Mouse (Mus musculus): ENCODE data around the gene Gas7.
A peak's percentile ranks its signal among the peaks of the same experiment; 100 is the strongest.

The Gas7 gene

DNA sequence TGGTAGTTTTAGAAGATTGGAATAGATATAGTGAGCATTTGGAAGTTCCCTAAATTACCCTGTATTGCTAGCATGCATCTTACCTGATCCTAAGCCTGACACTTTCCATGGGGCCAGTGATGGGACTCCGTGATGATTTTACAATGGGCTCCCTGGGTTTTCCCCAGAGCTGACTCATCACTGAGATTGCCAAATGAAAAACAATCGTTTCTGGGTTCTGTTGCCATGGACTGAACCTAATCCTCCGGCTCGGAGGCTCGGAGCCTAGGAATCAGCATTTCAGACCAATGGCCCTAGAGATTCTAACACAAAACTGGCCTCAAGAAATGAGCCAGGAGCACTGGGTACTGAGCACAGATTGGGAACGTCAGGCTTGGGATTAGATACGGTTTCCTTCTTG is 167.1 kb downstream of the Gas7 start:
- no peak for DNase-seq (ENCODE audit: low spot score in 2 of 2)

- DNase-seq (ENCODE audit: low spot score in 2 of 2) = no peak
Observed at GRCm38 (mm10) chr11:67627179-67627578, 171.9 kb downstream of the Gas7 start.

GRCm38 (mm10) chr11:67628522-67628921 is 173.3 kb downstream of the Gas7 start:
- no peak for DNase-seq (ENCODE audit: low spot score in 2 of 2)

- no peak for DNase-seq (ENCODE audit: low spot score in 2 of 2)
Observed at GRCm38 (mm10) chr11:67632906-67633305, 177.7 kb downstream of the Gas7 start.

DNA sequence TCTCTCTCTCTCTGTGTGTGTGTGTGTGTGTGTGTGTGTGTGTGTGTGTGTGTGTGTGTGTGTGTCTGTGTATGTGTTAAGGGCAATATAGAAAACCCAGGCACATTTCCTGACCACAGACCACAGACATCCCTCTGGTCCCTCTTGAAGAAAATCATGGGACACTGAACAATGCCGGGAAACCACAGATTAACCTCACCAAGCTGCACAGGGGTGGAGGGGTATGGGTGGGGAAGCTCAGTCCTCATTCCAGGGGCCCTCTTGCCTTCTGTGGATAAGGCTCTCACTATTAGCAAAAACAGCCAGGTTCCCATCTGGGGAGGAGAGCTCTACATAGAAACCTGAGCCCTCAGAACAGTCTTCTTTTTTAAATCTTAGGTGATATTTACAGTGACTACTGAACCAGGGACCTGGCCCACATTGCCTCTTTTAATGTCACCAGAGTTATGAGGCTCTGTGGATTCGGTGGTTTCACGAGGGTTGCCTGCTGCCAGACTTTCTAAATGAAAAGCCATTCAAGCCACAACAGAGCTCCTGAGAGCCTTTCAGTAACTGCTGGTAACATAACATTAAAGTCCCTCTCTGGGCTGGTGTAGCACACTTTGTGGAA is 178.5 kb downstream of the Gas7 start:
- DNase-seq (ENCODE audit: low spot score in 2 of 2) = no peak

DNA sequence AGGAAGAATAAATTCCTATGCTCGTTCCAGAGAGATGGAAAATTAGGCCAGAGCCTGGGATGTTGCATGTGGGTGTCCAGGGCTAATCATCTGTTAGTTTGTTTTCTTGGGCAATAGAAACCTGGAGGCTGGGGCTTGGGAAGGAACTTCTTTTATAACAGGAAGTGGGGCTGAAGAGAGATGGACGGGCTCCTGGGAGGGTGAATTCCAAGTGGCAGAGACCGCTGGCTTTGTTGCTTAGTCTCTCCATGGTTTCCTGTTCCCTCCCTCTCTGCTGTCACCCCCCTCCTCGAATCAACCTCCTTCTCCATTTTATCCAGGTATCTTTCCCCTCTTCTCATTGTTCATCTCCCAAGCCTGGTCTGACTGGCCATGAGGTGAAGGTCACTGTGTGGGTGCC is 181.0 kb downstream of the Gas7 start:
- DNase-seq (ENCODE audit: low spot score in 2 of 2) = no peak

DNA sequence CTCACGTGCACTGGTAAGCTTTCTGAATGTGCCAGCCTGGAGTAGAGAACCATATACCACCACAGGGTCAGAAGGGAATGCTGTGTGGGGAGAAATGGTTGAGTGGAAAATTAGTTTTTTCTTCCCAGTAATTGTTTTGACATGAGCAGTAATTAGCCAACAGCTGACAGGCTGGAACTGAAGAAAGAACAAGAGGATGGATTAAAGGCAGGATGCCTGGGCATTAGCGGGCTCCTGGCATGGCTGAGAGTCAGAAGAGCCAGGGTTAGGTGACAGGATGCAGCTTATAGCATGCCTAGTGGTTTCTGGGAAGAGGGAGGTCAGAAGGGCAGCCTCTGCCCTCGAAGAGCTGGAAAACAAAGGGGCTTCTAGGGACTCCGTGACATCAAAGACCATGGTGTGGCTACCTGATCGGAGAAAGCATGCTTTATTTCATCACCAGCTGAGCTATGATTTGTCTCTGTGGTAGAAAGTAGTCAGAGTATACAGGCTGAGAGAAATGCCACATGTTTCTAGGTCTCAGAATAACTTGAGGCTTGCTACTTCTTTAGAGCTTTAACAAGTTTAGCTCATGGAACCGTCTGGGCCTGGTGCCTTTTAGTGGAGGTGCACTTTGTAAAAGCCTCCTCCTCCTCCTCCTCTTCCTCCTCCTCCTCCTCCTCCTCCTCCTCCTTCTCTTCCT is 181.8 kb downstream of the Gas7 start:
- DNase-seq (ENCODE audit: low spot score in 2 of 2) = no peak

- DNase-seq (ENCODE audit: low spot score in 2 of 2) = no peak
Observed at GRCm38 (mm10) chr11:67638401-67638800, 183.2 kb downstream of the Gas7 start.

GRCm38 (mm10) chr11:67640299-67640698 is 185.1 kb downstream of the Gas7 start:
- DNase-seq (ENCODE audit: low spot score in 2 of 2) = no peak

GRCm38 (mm10) chr11:67642421-67642820 is 187.2 kb downstream of the Gas7 start:
- DNase-seq (ENCODE audit: low spot score in 2 of 2) = no peak

DNA sequence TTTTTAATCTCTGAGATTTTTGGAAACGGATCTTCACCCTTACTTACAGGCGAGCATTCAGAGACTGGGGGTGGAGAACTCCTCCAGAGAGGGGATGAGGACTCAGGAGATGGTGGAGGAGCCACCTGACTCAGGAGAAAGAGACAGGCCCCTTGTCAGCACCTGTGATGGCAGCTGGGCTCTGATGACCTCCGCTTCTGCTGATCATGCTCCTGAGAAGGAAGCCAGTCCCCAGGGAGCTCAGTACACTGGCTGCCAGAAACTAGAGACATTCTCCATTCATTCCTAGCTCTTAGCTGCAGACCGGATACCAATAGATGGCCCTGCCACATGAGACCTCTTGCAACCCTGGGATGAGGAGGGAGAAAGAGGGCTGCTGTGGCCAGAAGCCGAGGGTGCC is 187.6 kb downstream of the Gas7 start:
- DNase-seq (ENCODE audit: low spot score in 2 of 2) = no peak

- DNase-seq (ENCODE audit: low spot score in 2 of 2) = no peak
Observed at GRCm38 (mm10) chr11:67643465-67643864, 188.2 kb downstream of the Gas7 start.

DNA sequence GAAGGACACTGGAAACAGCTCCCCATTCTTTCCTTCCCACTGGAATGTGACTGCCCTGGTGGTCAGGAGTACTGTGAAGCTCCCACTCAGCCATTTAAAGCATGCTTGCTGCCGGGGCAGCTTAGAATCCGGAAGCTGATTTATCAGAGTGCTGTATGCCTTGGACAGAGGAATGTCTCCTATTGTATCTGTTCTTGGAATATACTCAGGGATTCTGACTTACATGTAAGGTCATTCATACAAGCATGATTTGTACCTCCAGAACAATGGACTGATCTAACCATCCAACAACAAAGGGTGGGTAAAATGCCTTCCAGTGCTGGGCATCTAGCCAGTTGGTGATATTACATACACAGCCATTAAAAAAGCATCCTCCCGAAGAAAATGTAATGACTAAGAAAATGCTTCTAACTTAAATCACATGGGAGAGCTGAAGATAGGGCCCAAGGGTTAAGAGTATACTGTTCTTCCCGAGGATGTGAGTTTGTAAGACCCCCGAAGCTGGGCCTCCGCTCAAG is 189.5 kb downstream of the Gas7 start:
- no peak for DNase-seq (ENCODE audit: low spot score in 2 of 2)

DNA sequence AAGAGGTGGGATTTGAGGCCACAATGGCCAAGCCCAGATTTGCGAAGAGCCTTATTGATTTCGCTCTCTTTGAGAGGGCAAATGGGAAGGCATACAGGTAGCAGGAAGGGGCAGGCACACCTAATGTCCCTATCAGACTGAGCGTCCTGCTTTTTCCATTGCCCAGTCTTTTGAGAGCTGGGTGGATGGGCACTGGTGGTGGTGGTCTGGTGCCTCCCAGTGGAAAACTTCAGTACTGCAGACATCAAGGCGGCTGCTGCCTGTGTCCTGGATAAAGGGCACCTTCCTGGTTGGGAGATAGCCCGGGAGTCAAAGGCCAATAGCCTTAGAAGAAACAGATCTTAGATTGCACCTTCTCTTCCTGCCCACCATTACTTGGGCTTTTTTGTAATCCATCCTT is 192.5 kb downstream of the Gas7 start:
- DNase-seq (ENCODE audit: low spot score in 2 of 2) = peak in 1 of 2 experiments; percentile 68

DNA sequence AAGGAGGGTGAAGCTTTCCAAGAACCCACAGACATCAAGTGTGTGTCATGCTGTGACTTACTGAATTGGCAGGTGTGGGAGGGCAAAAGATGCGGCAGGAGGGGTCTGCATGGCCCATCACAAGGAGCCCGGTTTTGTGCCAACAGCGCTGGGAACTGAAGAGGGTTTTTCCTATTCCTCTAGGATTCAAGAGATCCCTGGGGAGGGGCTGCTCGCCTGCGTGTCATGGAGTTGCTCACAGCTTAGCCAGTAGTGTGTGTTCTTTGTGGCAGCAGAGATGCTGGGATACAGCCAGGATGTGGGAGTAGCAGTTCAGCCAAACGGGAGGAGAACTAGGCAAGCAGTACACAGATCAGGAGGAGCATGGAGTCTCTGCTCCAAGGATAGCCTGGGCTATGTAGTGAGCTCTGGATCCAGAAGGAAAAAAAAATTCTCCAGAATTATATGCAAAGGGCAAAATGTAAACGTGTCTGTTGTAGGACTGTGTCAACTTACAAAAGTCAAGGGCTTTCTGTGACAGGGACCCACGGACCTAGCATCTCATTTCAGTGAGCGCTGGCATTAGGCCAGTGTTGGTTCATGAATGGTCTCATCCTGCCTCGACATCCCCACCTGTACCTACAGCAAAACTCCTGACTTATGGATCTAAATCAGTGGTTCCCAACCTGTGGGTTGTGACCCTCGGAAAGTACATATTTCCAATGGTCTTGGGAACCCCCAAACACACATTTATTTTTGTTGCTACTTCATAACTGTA is 193.6 kb downstream of the Gas7 start:
- DNase-seq (ENCODE audit: low spot score in 2 of 2) = peak in 1 of 2 experiments; percentile 37

GRCm38 (mm10) chr11:67649971-67650707 is 194.9 kb downstream of the Gas7 start:
- DNase-seq (ENCODE audit: low spot score in 2 of 2) = no peak

GRCm38 (mm10) chr11:67651731-67652130 is 196.5 kb downstream of the Gas7 start:
- no peak for DNase-seq (ENCODE audit: low spot score in 2 of 2)

- peak in 1 of 2 experiments; percentile 44 for DNase-seq (ENCODE audit: low spot score in 2 of 2)
Observed at GRCm38 (mm10) chr11:67652194-67652892, 197.1 kb downstream of the Gas7 start.

- no peak for DNase-seq (ENCODE audit: low spot score in 2 of 2)
Observed at GRCm38 (mm10) chr11:67652893-67653255, 197.6 kb downstream of the Gas7 start.

DNA sequence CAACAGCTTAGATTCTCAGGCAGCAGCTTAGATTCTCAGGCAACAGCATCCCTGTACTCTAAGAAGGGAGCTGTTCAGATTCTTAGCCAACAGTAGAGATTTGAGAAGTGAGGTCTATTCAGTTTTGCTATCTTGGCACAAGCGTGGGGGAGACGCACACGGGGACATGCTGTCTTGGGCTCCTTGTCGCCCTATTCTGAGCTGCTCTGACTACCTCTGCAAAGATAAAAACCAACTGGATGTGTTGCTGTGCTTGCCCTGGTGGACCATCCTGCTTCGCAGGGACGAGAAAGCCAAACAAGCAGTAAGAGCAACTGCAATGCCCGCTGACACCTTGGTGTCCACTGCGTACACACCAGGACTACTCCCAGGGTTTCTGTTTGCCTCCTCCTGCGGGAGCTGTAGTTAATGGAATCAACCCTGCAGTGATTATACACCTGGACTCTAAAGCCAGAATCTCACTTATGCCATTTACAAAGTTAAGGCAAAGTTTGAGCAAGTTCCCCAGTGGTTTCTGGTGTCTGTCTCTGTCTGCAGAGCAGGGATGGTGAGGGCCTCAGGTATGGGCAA is 198.4 kb downstream of the Gas7 start:
- DNase-seq (ENCODE audit: low spot score in 2 of 2) = no peak

- no peak for DNase-seq (ENCODE audit: low spot score in 2 of 2)
Observed at GRCm38 (mm10) chr11:67654514-67654913, 199.3 kb downstream of the Gas7 start.

All from frontal cortex, postnatal 14 days (tissue).